Mouse (Mus musculus): ENCODE results near the gene Keg1.

- TF ChIP-seq CTCF (IDR thresholded peaks at IDR 0.05; ENCODE audit: control insufficient read depth, insufficient read depth, insufficient replicate concordance, low read depth, low read length) (no peak), POLR2A (IDR thresholded peaks at IDR 0.05; ENCODE audit: control insufficient read depth, low read depth, low read length) (no peak)
Observed at GRCm38 (mm10) chr19:12731036-12731435, 35.5 kb downstream of the Keg1 start.
